Mouse (Mus musculus) ES-Bruce4 (cell line): ENCODE measurements at regions not wholly inside any gene's neighbourhood (a gene's known extent, or its start where the extent isn't known, plus 50 kb on each side); places are given as distances from the start of the nearest gene placed in this dataset.

Experiments used
- EP300 ChIP-seq: IDR thresholded peaks from 2 replicates; pipeline ENCODE4 v1.6.1; 2011; ENCODE audit warnings: low read depth, low read length; ENCODE audit not compliant: insufficient read depth
- POLR2A ChIP-seq: IDR thresholded peaks from one replicate; pipeline ENCODE4 v1.8.1; 2011; ENCODE audit warnings: low read length; ENCODE audit not compliant: insufficient read depth

DNA sequence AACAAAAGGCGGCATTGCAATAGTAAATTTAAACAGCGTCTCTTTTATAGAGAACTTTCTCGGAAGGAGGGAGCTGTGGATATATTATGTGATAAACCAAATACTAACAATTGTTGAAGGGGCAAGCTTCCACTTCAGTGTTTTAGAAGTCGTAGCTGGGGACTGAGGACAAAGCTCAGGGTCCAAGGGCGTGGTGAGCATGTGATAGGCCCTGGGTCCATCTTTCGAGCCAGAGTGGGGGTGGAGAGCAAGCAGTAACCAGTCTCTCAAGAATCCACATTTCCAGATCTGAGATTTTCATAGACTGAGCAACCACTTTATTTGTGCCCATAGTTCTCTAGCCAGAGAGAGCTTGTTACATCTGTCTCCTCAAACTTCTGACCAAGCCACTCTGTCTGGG, 356.1 kb downstream of the Fgf9 start:
- TF ChIP-seq POLR2A: no peak
- TF ChIP-seq EP300: no peak
